Mouse (Mus musculus): ENCODE data around the gene Zbtb44. TPM values are rescaled to one million over a fixed set of nuclear protein-coding genes. Genes with fewer than 3 reads are reported as not detected.

Gene Zbtb44
- polyA plus RNA-seq, 1 experiment: 0.66 TPM

DNA sequence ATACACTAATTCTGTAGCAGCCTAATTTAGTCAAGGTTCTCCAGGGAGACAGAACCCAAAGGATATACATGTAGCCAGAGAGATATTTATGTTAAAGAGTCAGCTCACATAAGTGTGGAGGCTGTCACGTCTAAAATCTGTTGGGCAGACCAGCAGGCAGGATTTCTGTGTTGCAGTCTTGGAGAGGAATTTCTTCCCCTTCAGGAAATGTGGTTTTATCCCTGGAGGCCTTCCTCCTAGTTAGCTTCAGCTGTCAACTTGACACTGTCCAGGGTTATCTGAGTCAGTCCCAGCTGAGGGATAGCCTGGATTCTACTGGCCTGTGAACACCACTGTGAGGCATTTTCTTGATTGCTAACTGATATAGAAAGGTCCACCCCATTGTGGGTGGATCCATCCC, 18.9 kb upstream of the Zbtb44 start:
- no peaks in the 10 kb centered on the region for H3K9me3 ChIP-seq (ENCODE audit: control insufficient read depth, low read length)
- H3K27me3 ChIP-seq (ENCODE audit: control insufficient read depth): no peaks in the 10 kb centered on the region
- no peak for TF ChIP-seq GATA1 (IDR thresholded peaks at IDR 0.05; ENCODE audit: low read length)
- TF ChIP-seq TAL1 (IDR thresholded peaks at IDR 0.05; ENCODE audit: low read length): no peak
- H3K4me3 ChIP-seq (replicated peaks): no peak overlapping the region
- H3K4me1 ChIP-seq (ENCODE audit: control insufficient read depth): no peaks in the 10 kb centered on the region
- H3K36me3 ChIP-seq (ENCODE audit: control insufficient read depth): no peaks in the 10 kb centered on the region

DNA sequence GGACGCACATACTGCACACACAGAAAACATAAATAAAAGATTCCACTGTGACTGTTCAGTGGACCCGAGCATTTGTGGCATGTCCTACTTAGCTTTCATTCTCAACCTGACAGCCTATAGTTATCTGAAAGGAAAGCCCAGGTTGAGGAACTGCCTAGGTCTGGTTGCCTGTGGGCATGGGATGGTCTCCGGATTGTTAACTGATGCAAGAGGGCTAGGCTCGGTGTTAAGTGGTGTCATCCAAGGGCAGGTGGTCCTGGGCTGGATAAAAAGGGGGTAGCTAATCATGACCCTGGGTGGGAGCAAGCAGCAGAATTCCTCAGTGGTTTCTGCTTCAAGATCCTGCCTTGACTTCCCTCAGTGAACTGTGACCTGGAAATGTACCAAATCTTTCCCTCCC, 17.8 kb upstream of the Zbtb44 start:
- Histone ChIP-seq H3K4me3 (replicated peaks) (no peak overlapping the region), H3K4me1 (ENCODE audit: control insufficient read depth) (no peaks in the 10 kb centered on the region), H3K27me3 (ENCODE audit: control insufficient read depth) (no peaks in the 10 kb centered on the region), H3K9me3 (ENCODE audit: control insufficient read depth, low read length) (no peaks in the 10 kb centered on the region), H3K36me3 (ENCODE audit: control insufficient read depth) (no peaks in the 10 kb centered on the region)
- TF ChIP-seq GATA1 (IDR thresholded peaks at IDR 0.05; ENCODE audit: low read length) (no peak), TAL1 (IDR thresholded peaks at IDR 0.05; ENCODE audit: low read length) (no peak)

DNA sequence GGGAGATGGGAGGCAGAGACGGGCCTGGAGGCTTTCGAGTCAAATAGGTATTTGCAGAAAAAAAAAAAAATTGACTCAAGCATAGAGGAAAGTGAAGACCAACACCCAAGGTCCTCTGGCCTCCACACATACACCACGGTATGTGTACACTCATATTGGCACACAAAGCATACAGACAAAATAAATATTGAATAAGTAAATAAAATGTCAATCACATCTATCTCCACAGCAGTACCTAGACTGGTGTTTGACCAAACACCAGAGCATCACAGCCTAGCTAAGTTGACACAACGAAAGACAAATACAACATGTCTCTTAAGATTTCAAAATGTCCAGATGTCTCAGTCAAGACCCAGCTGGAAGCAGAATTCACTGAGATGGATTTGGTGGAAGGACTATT, 17.0 kb upstream of the Zbtb44 start:
- TF ChIP-seq TAL1 (IDR thresholded peaks at IDR 0.05; ENCODE audit: low read length) (no peak), GATA1 (IDR thresholded peaks at IDR 0.05; ENCODE audit: low read length) (no peak)
- H3K4me3 ChIP-seq (replicated peaks): no peak overlapping the region
- H3K9me3 ChIP-seq (ENCODE audit: control insufficient read depth, low read length): no peaks in the 10 kb centered on the region
- no peaks in the 10 kb centered on the region for H3K4me1 ChIP-seq (ENCODE audit: control insufficient read depth)
- no peaks in the 10 kb centered on the region for H3K27me3 ChIP-seq (ENCODE audit: control insufficient read depth)
- H3K36me3 ChIP-seq (ENCODE audit: control insufficient read depth): no peaks in the 10 kb centered on the region

DNA sequence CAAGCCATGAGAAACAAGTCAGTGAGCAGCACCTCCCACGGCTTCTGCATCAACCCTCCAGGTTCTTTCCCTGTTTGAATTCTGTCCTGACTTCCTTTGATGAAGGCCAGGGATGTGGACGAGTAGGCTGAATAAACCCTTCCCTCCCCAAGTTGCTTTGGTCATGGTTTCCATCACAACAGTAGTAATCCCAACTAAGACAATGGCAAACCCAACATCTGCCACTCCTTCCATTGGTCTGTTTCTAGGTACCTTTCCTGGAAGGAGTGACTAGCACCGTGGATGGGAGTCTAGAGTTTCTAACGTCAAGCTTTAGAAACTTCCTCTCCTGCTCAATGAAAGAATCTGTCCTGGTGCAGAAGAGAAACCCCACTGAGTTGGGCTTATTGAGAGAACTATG, 12.8 kb upstream of the Zbtb44 start:
- H3K9me3 ChIP-seq (ENCODE audit: control insufficient read depth, low read length): no peaks in the 10 kb centered on the region
- H3K4me1 ChIP-seq (ENCODE audit: control insufficient read depth): no peaks in the 10 kb centered on the region
- TF ChIP-seq GATA1 (IDR thresholded peaks at IDR 0.05; ENCODE audit: low read length) (no peak), TAL1 (IDR thresholded peaks at IDR 0.05; ENCODE audit: low read length) (no peak)
- no peaks in the 10 kb centered on the region for H3K36me3 ChIP-seq (ENCODE audit: control insufficient read depth)
- no peak overlapping the region for H3K4me3 ChIP-seq (replicated peaks)
- no peaks in the 10 kb centered on the region for H3K27me3 ChIP-seq (ENCODE audit: control insufficient read depth)

DNA sequence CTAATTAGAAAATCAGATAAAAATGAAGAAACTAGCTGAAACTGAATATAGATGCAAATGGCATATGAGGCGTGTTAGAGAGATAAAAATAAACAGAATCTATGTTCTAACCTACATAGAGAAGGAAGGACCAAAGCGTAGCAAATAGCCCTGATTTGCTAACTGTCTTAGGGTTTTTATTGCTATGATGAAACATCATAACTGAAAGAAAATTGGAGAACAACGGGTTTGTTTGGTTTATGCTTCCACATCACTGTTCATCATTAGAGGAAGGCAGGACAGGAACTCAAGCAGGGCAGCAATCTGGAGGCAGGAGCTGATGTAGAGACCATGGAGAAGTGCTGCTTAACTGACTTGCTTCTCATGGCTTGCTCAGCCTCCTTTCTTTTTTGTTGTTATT, 12.3 kb upstream of the Zbtb44 start:
- no peaks in the 10 kb centered on the region for H3K27me3 ChIP-seq (ENCODE audit: control insufficient read depth)
- H3K4me1 ChIP-seq (ENCODE audit: control insufficient read depth): no peaks in the 10 kb centered on the region
- no peaks in the 10 kb centered on the region for H3K9me3 ChIP-seq (ENCODE audit: control insufficient read depth, low read length)
- TF ChIP-seq TAL1 (IDR thresholded peaks at IDR 0.05; ENCODE audit: low read length) (no peak), GATA1 (IDR thresholded peaks at IDR 0.05; ENCODE audit: low read length) (no peak)
- no peaks in the 10 kb centered on the region for H3K36me3 ChIP-seq (ENCODE audit: control insufficient read depth)
- no peak overlapping the region for H3K4me3 ChIP-seq (replicated peaks)

DNA sequence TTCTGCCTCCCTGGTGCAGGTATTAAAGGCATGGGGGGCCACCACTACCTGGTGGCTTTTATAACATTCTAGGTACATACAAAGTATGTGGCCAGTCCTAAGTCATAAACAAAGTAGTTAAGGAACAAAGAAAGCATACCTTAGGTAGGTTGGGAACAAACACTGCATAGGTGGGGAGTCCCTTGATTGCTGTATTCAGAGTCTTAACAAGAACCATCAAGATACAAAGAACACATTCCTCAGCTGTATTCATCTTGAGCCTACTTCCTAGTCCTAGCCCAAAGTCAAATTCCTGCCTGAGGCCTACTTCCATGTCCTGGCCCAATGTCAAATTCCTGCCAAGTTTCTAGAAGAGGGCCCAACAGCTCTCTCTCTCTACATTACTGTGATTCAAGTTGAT, 11.7 kb upstream of the Zbtb44 start:
- H3K4me1 ChIP-seq (ENCODE audit: control insufficient read depth): no peaks in the 10 kb centered on the region
- H3K4me3 ChIP-seq (replicated peaks): no peak overlapping the region
- TF ChIP-seq TAL1 (IDR thresholded peaks at IDR 0.05; ENCODE audit: low read length) (no peak), GATA1 (IDR thresholded peaks at IDR 0.05; ENCODE audit: low read length) (no peak)
- no peaks in the 10 kb centered on the region for H3K27me3 ChIP-seq (ENCODE audit: control insufficient read depth)
- H3K9me3 ChIP-seq (ENCODE audit: control insufficient read depth, low read length): no peaks in the 10 kb centered on the region
- H3K36me3 ChIP-seq (ENCODE audit: control insufficient read depth): no peaks in the 10 kb centered on the region

DNA sequence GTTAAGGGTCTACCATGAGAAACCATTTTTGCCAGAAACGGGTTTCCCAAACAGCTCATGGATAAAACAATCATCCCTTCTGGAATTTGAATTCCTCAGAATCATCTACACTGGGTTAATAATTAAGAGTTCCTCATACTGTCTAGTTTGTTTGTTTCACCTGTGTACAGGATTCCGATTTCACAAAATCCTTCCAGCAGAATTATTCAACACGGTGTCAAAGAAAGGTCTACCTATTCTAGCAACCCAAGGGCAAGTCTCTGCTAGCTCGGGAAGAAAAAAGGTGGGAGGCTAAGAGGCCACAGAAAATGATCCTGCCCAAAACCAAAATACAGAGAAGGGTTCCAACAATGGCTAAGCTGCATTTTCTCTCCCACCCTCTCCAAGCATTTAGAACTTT, 2.2 kb upstream of the Zbtb44 start:
- Histone ChIP-seq H3K4me1 (ENCODE audit: control insufficient read depth) (peaks cover 25% of the 10 kb centered on the region), H3K4me3 (replicated peaks) (no peak overlapping the region), H3K27me3 (ENCODE audit: control insufficient read depth) (peaks cover 5% of the 10 kb centered on the region; the same call in 1 of the 2 replicates), H3K36me3 (ENCODE audit: control insufficient read depth) (peaks cover 7% of the 10 kb centered on the region), H3K9me3 (ENCODE audit: control insufficient read depth, low read length) (no peaks in the 10 kb centered on the region)
- TF ChIP-seq TAL1 (IDR thresholded peaks at IDR 0.05; ENCODE audit: low read length) (no peak), GATA1 (IDR thresholded peaks at IDR 0.05; ENCODE audit: low read length) (no peak)

DNA sequence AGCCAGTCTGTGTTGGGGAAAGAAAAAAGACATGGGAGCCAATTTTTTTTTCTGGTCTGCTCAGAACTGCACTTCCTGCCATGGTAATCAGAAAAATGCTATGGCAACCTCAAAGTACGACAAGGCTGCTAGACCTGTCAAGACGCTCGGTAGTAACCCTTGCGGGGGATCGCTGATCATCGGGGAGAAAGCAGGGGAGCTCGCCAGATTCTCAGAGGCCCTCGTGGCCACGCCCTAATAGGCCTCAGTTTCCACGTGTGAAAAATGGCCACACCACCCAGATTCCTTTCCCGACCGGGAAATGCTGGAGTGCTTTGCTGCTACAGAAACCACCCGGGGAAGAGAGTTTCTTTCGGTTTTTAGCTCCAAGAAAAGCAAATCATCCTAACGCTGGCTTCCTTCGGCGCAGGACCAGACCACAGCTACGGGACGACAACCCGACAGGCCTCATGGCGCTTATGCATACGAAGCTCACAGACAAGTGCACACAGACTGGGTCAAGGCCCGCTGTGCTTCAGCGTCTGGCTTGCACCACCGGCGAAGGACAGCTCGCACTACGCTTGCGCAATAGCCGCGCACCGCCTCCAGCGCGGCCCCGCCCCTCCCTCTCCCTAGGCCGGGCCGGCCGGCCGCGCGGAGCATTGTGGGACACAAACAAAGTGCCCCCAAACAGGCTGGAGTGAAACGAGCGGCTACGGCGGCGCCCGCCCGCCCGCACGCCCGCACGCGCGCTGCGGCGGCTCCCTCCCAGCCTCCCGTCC, 513 bp upstream of the Zbtb44 start:
- Histone ChIP-seq H3K4me1 (ENCODE audit: control insufficient read depth) (peaks cover 25% of the 10 kb centered on the region), H3K36me3 (ENCODE audit: control insufficient read depth) (peaks cover 20% of the 10 kb centered on the region), H3K4me3 (replicated peaks) (peak overlapping the region; percentile 83), H3K9me3 (ENCODE audit: control insufficient read depth, low read length) (no peaks in the 10 kb centered on the region), H3K27me3 (ENCODE audit: control insufficient read depth) (peaks cover 5% of the 10 kb centered on the region; the same call in 1 of the 2 replicates)
- TF ChIP-seq TAL1 (IDR thresholded peaks at IDR 0.05; ENCODE audit: low read length): no peak
- no peak for TF ChIP-seq GATA1 (IDR thresholded peaks at IDR 0.05; ENCODE audit: low read length)

DNA sequence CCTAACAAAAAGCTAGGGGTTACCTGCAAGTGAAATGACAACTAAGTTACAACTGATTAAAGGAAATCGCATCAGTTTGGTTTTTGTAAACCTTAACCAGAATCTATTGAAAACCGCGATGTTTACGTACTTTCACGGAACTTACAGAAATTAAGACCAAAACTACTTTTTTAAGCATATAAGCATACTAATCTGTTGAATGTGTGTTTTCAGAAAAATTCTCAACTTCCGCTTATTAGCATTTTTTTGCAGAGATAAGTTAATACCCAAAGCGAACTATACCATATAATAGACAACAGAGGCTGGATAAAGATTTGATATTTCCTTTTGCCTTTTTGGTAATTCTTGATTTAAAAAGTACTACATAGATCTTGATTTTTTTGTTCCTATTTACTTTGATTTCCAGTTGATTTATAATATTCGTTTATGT, 985 bp downstream of the Zbtb44 start:
- no peak for TF ChIP-seq TAL1 (IDR thresholded peaks at IDR 0.05; ENCODE audit: low read length)
- TF ChIP-seq GATA1 (IDR thresholded peaks at IDR 0.05; ENCODE audit: low read length): no peak
- Histone ChIP-seq H3K27me3 (ENCODE audit: control insufficient read depth) (no peaks in the 10 kb centered on the region), H3K9me3 (ENCODE audit: control insufficient read depth, low read length) (no peaks in the 10 kb centered on the region), H3K36me3 (ENCODE audit: control insufficient read depth) (peaks cover 31% of the 10 kb centered on the region), H3K4me3 (replicated peaks) (peak overlapping the region; percentile 83), H3K4me1 (ENCODE audit: control insufficient read depth) (peaks cover 25% of the 10 kb centered on the region)

DNA sequence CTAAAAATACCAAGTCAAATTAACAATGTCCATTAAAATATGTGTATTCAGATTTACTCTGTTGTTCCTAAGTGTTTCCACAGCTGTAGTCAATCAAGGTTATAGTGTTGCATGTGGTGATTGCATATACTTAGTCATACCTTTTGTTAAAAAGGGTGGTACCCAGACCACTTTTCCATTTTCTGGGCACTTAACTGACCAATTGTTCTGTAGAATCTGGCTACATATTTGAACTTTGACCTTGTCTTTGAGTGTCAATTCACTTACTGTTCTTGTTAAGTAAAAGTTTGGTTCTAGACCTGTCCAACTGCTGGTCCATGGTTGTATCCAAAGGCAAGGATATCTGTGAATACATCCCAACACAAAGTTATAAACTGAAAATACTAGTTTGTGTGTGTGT, 2.1 kb downstream of the Zbtb44 start:
- TF ChIP-seq GATA1 (IDR thresholded peaks at IDR 0.05; ENCODE audit: low read length): no peak
- TF ChIP-seq TAL1 (IDR thresholded peaks at IDR 0.05; ENCODE audit: low read length): no peak
- Histone ChIP-seq H3K27me3 (ENCODE audit: control insufficient read depth) (no peaks in the 10 kb centered on the region), H3K4me1 (ENCODE audit: control insufficient read depth) (peaks cover 25% of the 10 kb centered on the region), H3K4me3 (replicated peaks) (peak overlapping the region; percentile 83), H3K36me3 (ENCODE audit: control insufficient read depth) (peaks cover 36% of the 10 kb centered on the region), H3K9me3 (ENCODE audit: control insufficient read depth, low read length) (no peaks in the 10 kb centered on the region)
